Mouse (Mus musculus): ENCODE measurements around the gene Nfrkb. TPM values are rescaled to one million over a fixed set of nuclear protein-coding genes. Genes with fewer than 3 reads are reported as not detected.

Nfrkb gene
- polyA plus RNA-seq, 1 experiment from 2014 or later: 22.0 TPM

DNA sequence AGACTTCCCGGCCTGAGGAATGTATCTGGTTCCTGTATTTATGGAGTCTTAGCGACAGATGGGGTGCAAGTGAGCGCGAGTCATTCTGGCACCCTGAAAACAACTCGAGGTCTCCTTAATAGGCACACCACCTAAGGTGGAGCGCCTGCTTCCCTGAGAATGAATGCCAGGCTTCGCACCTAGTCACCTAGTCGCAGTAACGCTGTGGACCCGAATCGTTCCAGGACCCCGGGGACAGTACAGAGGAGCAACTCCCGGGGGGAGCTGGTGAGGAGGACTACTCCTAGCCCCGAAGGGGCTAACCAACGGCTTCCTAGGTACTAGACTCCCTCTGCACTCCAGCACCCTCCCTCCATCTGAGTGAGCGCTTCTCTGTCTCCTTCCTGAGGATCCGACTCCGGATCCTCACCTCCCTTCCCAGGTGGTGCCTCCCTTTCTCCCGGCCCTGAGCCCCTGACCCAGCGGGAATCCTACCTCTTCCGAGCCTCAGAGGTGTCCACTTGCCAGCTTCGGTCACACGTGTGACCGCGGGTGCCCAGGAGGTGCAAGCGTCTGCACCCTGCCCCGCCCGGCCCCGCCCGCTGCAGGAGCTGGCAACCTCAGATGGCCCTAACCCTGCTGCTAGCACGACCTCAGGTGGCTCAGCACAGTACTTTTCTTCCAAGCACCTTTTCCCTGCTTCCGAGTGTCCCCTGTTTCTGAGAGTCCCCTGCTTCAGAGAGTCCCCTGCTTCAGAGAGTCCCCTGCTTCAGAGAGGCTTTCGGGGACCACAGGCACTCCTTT lies 77.9 kb downstream of the Nfrkb start, which contains the start of gene Tmem45b:
Gene Tmem45b, minus strand, starts transcription at position 771 of the 783 bp plus-strand sequence.
- peak; percentile 14 for DNase-seq (ENCODE audit: low spot score)
- H3K36me3 ChIP-seq (replicated peaks): no peaks in the 10 kb centered on the region
- H3K4me1 ChIP-seq: peaks cover 10% of the 10 kb centered on the region
- H3K4me3 ChIP-seq: peak within 1 kb of the TSS; percentile 42
- H3K27ac ChIP-seq (replicated peaks): no peak within 1 kb of the TSS
- H3K9me3 ChIP-seq: no peaks in the 10 kb centered on the region
- H3K27me3 ChIP-seq (replicated peaks; ENCODE audit: low read depth, poor library complexity, severe bottlenecking): peaks cover 43% of the 10 kb centered on the region
- 7% methylated on average over 33 of the region's 33 CpGs for WGBS

Other genes starting within 250 kb of the Nfrkb start
- 201 and 228 TPM in 2 replicates for gene Aplp2, start 174.4 kb upstream of the Nfrkb start, polyA plus RNA-seq (2016; fragmentation: Nextera tagmentation; extraction: Ambion mirVana)
- 8.1 and 8.3 TPM in 2 replicates for gene Prdm10, start 105.7 kb upstream of the Nfrkb start, polyA plus RNA-seq (2016; fragmentation: Nextera tagmentation; extraction: Ambion mirVana)
- not detected in 2 replicates for gene Tmem45b, start 78.3 kb downstream of the Nfrkb start, polyA plus RNA-seq (2016; fragmentation: Nextera tagmentation; extraction: Ambion mirVana)